Mouse (Mus musculus): ENCODE results near the gene Crk. TPM values are rescaled to one million over a fixed set of nuclear protein-coding genes. Genes with fewer than 3 reads are reported as not detected.

The Crk gene
- polyA plus RNA-seq (2015; fragmentation: Nextera tagmentation; extraction: Ambion mirVana), result 35.0 and 36.0 TPM in 2 replicates

- Histone ChIP-seq H3K4me1 (ENCODE audit: insufficient read depth) (peaks cover 30% of the 10 kb centered on the region), H3K36me3 (replicated peaks; ENCODE audit: insufficient read depth, low read length) (peaks cover 12% of the 10 kb centered on the region), H3K4me3 (ENCODE audit: low read depth, low read length) (peak within 1 kb of the TSS; percentile 94), H3K4me2 (ENCODE audit: low read depth, low read length) (peak within 1 kb of the TSS; percentile 81), H3K27me3 (ENCODE audit: insufficient read depth, low read length) (no peaks in the 10 kb centered on the region), H3K9me3 (ENCODE audit: low read length) (no peaks in the 10 kb centered on the region), H3K27ac (ENCODE audit: low read depth) (peak within 1 kb of the TSS; percentile 96), H3K9ac (replicated peaks) (peak within 1 kb of the TSS; percentile 95)
- ATAC-seq, result peak; percentile 98
- DNase-seq, result peak; percentile 99
- no peak for TF ChIP-seq EP300 (IDR thresholded peaks at IDR 0.05; ENCODE audit: low read depth)
- TF ChIP-seq CTCF (IDR thresholded peaks at IDR 0.05; ENCODE audit: low read depth), result no peak
- 1% methylated on average over 55 of the region's 55 CpGs for WGBS (ENCODE audit: insufficient replicate concordance)
Observed at GRCm38 (mm10) chr11:75678747-75679438, at the start of gene Crk. Crk (plus strand) TSS chr11:75679259.

- peak overlapping the region; percentile 76 for H3K4me3 ChIP-seq (ENCODE audit: low read depth, low read length)
- 6% methylated on average over 5 of the region's 5 CpGs for WGBS (ENCODE audit: insufficient replicate concordance)
- H3K4me2 ChIP-seq (ENCODE audit: low read depth, low read length), result peak overlapping the region; percentile 91
- DNase-seq (no peak), ATAC-seq (no peak)
- H3K9me3 ChIP-seq (ENCODE audit: low read length), result no peaks in the 10 kb centered on the region
- H3K36me3 ChIP-seq (replicated peaks; ENCODE audit: insufficient read depth, low read length), result peaks cover 32% of the 10 kb centered on the region
- peaks cover 17% of the 10 kb centered on the region for H3K4me1 ChIP-seq (ENCODE audit: insufficient read depth)
- TF ChIP-seq EP300 (IDR thresholded peaks at IDR 0.05; ENCODE audit: low read depth) (no peak), CTCF (IDR thresholded peaks at IDR 0.05; ENCODE audit: low read depth) (no peak)
- no peaks in the 10 kb centered on the region for H3K27me3 ChIP-seq (ENCODE audit: insufficient read depth, low read length)
- peak overlapping the region; percentile 83 for H3K27ac ChIP-seq (ENCODE audit: low read depth)
- peak overlapping the region; percentile 80 for H3K9ac ChIP-seq (replicated peaks)
Observed at GRCm38 (mm10) chr11:75630098-75630497, 49.0 kb upstream of the Crk start.

GRCm38 (mm10) chr11:75630645-75631229 lies 48.3 kb upstream of the Crk start, which contains the start of gene Inpp5k:
Inpp5k (plus strand) TSS chr11:75630988.
- H3K4me2 ChIP-seq (ENCODE audit: low read depth, low read length), result peak within 1 kb of the TSS; percentile 91
- peak within 1 kb of the TSS; percentile 80 for H3K9ac ChIP-seq (replicated peaks)
- H3K27me3 ChIP-seq (ENCODE audit: insufficient read depth, low read length), result no peaks in the 10 kb centered on the region
- DNase-seq (peak; percentile 97), ATAC-seq (peak; percentile 100)
- TF ChIP-seq CTCF (IDR thresholded peaks at IDR 0.05; ENCODE audit: low read depth), result 0 out of 2 replicates have a peak, but pooled peaks have one; percentile 6
- no peak for TF ChIP-seq EP300 (IDR thresholded peaks at IDR 0.05; ENCODE audit: low read depth)
- H3K9me3 ChIP-seq (ENCODE audit: low read length), result no peaks in the 10 kb centered on the region
- H3K27ac ChIP-seq (ENCODE audit: low read depth), result peak within 1 kb of the TSS; percentile 83
- H3K4me3 ChIP-seq (ENCODE audit: low read depth, low read length), result peak within 1 kb of the TSS; percentile 76
- under 1% methylated on average over 48 of the region's 53 CpGs for WGBS (ENCODE audit: insufficient replicate concordance)
- H3K4me1 ChIP-seq (ENCODE audit: insufficient read depth), result peaks cover 24% of the 10 kb centered on the region
- peaks cover 30% of the 10 kb centered on the region for H3K36me3 ChIP-seq (replicated peaks; ENCODE audit: insufficient read depth, low read length)

- Histone ChIP-seq H3K36me3 (replicated peaks; ENCODE audit: insufficient read depth, low read length) (peaks cover 27% of the 10 kb centered on the region), H3K9me3 (ENCODE audit: low read length) (no peaks in the 10 kb centered on the region), H3K9ac (replicated peaks) (peak overlapping the region; percentile 80), H3K27me3 (ENCODE audit: insufficient read depth, low read length) (no peaks in the 10 kb centered on the region), H3K4me1 (ENCODE audit: insufficient read depth) (peaks cover 32% of the 10 kb centered on the region), H3K4me3 (ENCODE audit: low read depth, low read length) (peak overlapping the region; percentile 76), H3K4me2 (ENCODE audit: low read depth, low read length) (peak overlapping the region; percentile 91), H3K27ac (ENCODE audit: low read depth) (peak overlapping the region; percentile 70)
- no peak for ATAC-seq
- WGBS (ENCODE audit: insufficient replicate concordance), result 12% methylated on average over 13 of the region's 13 CpGs
- DNase-seq, result no peak
- TF ChIP-seq CTCF (IDR thresholded peaks at IDR 0.05; ENCODE audit: low read depth), result peak; percentile 65
- TF ChIP-seq EP300 (IDR thresholded peaks at IDR 0.05; ENCODE audit: low read depth), result no peak
Observed at GRCm38 (mm10) chr11:75631561-75632225, 47.4 kb upstream of the Crk start.

- 0 out of 2 replicates have a peak overlapping the region, but pooled peaks have one; percentile 91 for H3K4me2 ChIP-seq (ENCODE audit: low read depth, low read length)
- no peaks in the 10 kb centered on the region for H3K9me3 ChIP-seq (ENCODE audit: low read length)
- no peak overlapping the region for H3K27ac ChIP-seq (ENCODE audit: low read depth)
- no peak for ATAC-seq
- 86% methylated on average over 5 of the region's 5 CpGs for WGBS (ENCODE audit: insufficient replicate concordance)
- H3K4me3 ChIP-seq (ENCODE audit: low read depth, low read length), result no peak overlapping the region
- H3K4me1 ChIP-seq (ENCODE audit: insufficient read depth), result peaks cover 33% of the 10 kb centered on the region
- peaks cover 19% of the 10 kb centered on the region for H3K36me3 ChIP-seq (replicated peaks; ENCODE audit: insufficient read depth, low read length)
- no peaks in the 10 kb centered on the region for H3K27me3 ChIP-seq (ENCODE audit: insufficient read depth, low read length)
- no peak overlapping the region for H3K9ac ChIP-seq (replicated peaks)
- DNase-seq, result no peak
- TF ChIP-seq EP300 (IDR thresholded peaks at IDR 0.05; ENCODE audit: low read depth) (no peak), CTCF (IDR thresholded peaks at IDR 0.05; ENCODE audit: low read depth) (no peak)
Observed at GRCm38 (mm10) chr11:75632921-75633320, 46.1 kb upstream of the Crk start.

GRCm38 (mm10) chr11:75634801-75635200 lies 44.3 kb upstream of the Crk start:
- no peak for DNase-seq
- TF ChIP-seq EP300 (IDR thresholded peaks at IDR 0.05; ENCODE audit: low read depth) (no peak), CTCF (IDR thresholded peaks at IDR 0.05; ENCODE audit: low read depth) (no peak)
- peak overlapping the region; percentile 7; the same call in 1 of the 2 replicates for H3K27ac ChIP-seq (ENCODE audit: low read depth)

More at GRCm38 (mm10) chr11:75634801-75635200, 44.3 kb upstream of the Crk start:
- Histone ChIP-seq H3K4me3 (ENCODE audit: low read depth, low read length) (no peak overlapping the region), H3K4me2 (ENCODE audit: low read depth, low read length) (no peak overlapping the region; the same call in 1 of the 2 replicates), H3K27me3 (ENCODE audit: insufficient read depth, low read length) (no peaks in the 10 kb centered on the region), H3K9ac (replicated peaks) (no peak overlapping the region), H3K36me3 (replicated peaks; ENCODE audit: insufficient read depth, low read length) (peaks cover 15% of the 10 kb centered on the region), H3K9me3 (ENCODE audit: low read length) (no peaks in the 10 kb centered on the region), H3K4me1 (ENCODE audit: insufficient read depth) (peaks cover 33% of the 10 kb centered on the region)
- no peak for ATAC-seq
- WGBS (ENCODE audit: insufficient replicate concordance), result 78% methylated on average over 3 of the region's 3 CpGs

All from liver, postnatal 0 days (tissue).